ENCODE assay signal across 26 mouse cellular contexts in genomic region chr2:162854606-162855005, GRCm38 (mm10).
DNase-seq lines count a peak whose midpoint lies in the region; ATAC-seq lines count a peak whose summit lies in the region.
"Had no signal": no experiment of that assay in that cellular context is flagged by ENCODE, and none has a peak within 500 bp of the region (broad histone marks: within the 10 kb centered on the region; RNA-seq: fewer than 3 reads in every experiment).

No protein-coding gene starts in this region.

- no peaks in the 10 kb centered on the region for H3K36me3 ChIP-seq in forebrain, embryonic 11.5 days (ENCODE audit: control insufficient read depth, insufficient read depth, low read length)
- no peaks in the 10 kb centered on the region for H3K36me3 ChIP-seq in forebrain, embryonic 10.5 days (replicated peaks)
- H3K36me3 ChIP-seq in heart, embryonic 11.5 days (ENCODE audit: control insufficient read depth, insufficient read depth, low read length) = no peaks in the 10 kb centered on the region
- H3K36me3 ChIP-seq: kidney, embryonic 15.5 days; limb, embryonic 12.5 days; midbrain, embryonic 10.5 days; neural tube, embryonic 13.5 days; stomach, embryonic 15.5 days had no signal

- no peak overlapping the region for H3K9ac ChIP-seq in forebrain, embryonic 11.5 days (ENCODE audit: low read length)
- H3K9ac ChIP-seq in heart, embryonic 11.5 days (ENCODE audit: low read depth, low read length) = no peak overlapping the region
- H3K9ac ChIP-seq: forebrain, embryonic 13.5 days; kidney, embryonic 15.5 days; limb, embryonic 12.5 days; liver, postnatal 0 days; neural tube, embryonic 13.5 days; stomach, embryonic 15.5 days had no signal

- no peak for ATAC-seq in forebrain, embryonic 11.5 days (replicated peaks; ENCODE audit: low FRiP score)
- no peak for ATAC-seq in heart, embryonic 11.5 days (replicated peaks; ENCODE audit: insufficient number of reproducible peaks, low FRiP score, low TSS enrichment)
- ATAC-seq: activated CD4-positive, CD25-positive, alpha-beta regulatory T cell, adult 4 months; liver, postnatal 0 days; lung, postnatal 0 days; midbrain, embryonic 16.5 days had no signal

- H3K27me3 ChIP-seq in forebrain, embryonic 11.5 days (ENCODE audit: control insufficient read depth, insufficient read depth, low read length) = no peaks in the 10 kb centered on the region
- H3K27me3 ChIP-seq in forebrain, embryonic 10.5 days (ENCODE audit: poor library complexity, severe bottlenecking) = no peaks in the 10 kb centered on the region
- H3K27me3 ChIP-seq in heart, embryonic 11.5 days (ENCODE audit: control insufficient read depth, insufficient read depth, low read length) = no peaks in the 10 kb centered on the region
- H3K27me3 ChIP-seq: forebrain, embryonic 13.5 days; kidney, embryonic 15.5 days; limb, embryonic 12.5 days; neural tube, embryonic 13.5 days; stomach, embryonic 15.5 days had no signal

- WGBS in forebrain, embryonic 11.5 days = 86% methylated on average over 6 of the region's 6 CpGs
- WGBS in forebrain, embryonic 10.5 days = 79% methylated on average over 6 of the region's 6 CpGs
- 75% methylated on average over 6 of the region's 6 CpGs for WGBS in heart, embryonic 11.5 days (ENCODE audit: insufficient replicate concordance)

- H3K4me1 ChIP-seq in forebrain, embryonic 11.5 days (replicated peaks; ENCODE audit: control insufficient read depth, insufficient read depth, low read length) = no peaks in the 10 kb centered on the region
- peaks cover 9% of the 10 kb centered on the region; the same call in 1 of the 2 replicates for H3K4me1 ChIP-seq in forebrain, embryonic 10.5 days
- no peaks in the 10 kb centered on the region for H3K4me1 ChIP-seq in heart, embryonic 11.5 days (ENCODE audit: control insufficient read depth, insufficient read depth, low read length)
- H3K4me1 ChIP-seq: forebrain, embryonic 13.5 days; kidney, embryonic 15.5 days; limb, embryonic 12.5 days; midbrain, embryonic 10.5 days; neural tube, embryonic 13.5 days; stomach, embryonic 15.5 days had no signal

- H3K4me3 ChIP-seq in forebrain, embryonic 11.5 days (ENCODE audit: low read depth, low read length) = no peak overlapping the region
- no peak overlapping the region for H3K4me3 ChIP-seq in forebrain, embryonic 10.5 days
- no peak overlapping the region for H3K4me3 ChIP-seq in heart, embryonic 11.5 days (ENCODE audit: low read depth, low read length)
- H3K4me3 ChIP-seq: forebrain, embryonic 13.5 days; kidney, embryonic 15.5 days; limb, embryonic 12.5 days; midbrain, embryonic 10.5 days; myocyte; neural tube, embryonic 13.5 days; stomach, embryonic 15.5 days had no signal

- H3K27ac ChIP-seq in forebrain, embryonic 11.5 days (ENCODE audit: low read depth, low read length) = no peak overlapping the region
- H3K27ac ChIP-seq in forebrain, embryonic 10.5 days = no peak overlapping the region
- no peak overlapping the region for H3K27ac ChIP-seq in heart, embryonic 11.5 days (ENCODE audit: low read depth, low read length)
- H3K27ac ChIP-seq: forebrain, embryonic 13.5 days; hindbrain, postnatal 0 days; kidney, embryonic 15.5 days; limb, embryonic 12.5 days; macrophage; midbrain, embryonic 10.5 days; neural tube, embryonic 13.5 days; stomach, embryonic 15.5 days had no signal

- H3K4me2 ChIP-seq in forebrain, embryonic 11.5 days (ENCODE audit: low read depth, low read length, severe bottlenecking) = no peak overlapping the region
- no peak overlapping the region for H3K4me2 ChIP-seq in heart, embryonic 11.5 days
- H3K4me2 ChIP-seq: forebrain, embryonic 13.5 days; kidney, embryonic 15.5 days; limb, embryonic 12.5 days; liver, embryonic 11.5 days; neural tube, embryonic 13.5 days; stomach, embryonic 15.5 days had no signal

- no peaks in the 10 kb centered on the region for H3K9me3 ChIP-seq in forebrain, embryonic 11.5 days (ENCODE audit: control insufficient read depth, low read length)
- H3K9me3 ChIP-seq in forebrain, embryonic 10.5 days = no peaks in the 10 kb centered on the region
- H3K9me3 ChIP-seq in heart, embryonic 11.5 days (replicated peaks; ENCODE audit: control insufficient read depth, low read length) = no peaks in the 10 kb centered on the region
- H3K9me3 ChIP-seq: forebrain, embryonic 13.5 days; kidney, embryonic 15.5 days; limb, embryonic 12.5 days; midbrain, embryonic 10.5 days; neural tube, embryonic 13.5 days; stomach, embryonic 15.5 days had no signal

- peak; percentile 9 for DNase-seq in adrenal gland, postnatal 14 days
- DNase-seq in adrenal gland, adult 18-20 months (ENCODE audit: low spot score in 2 of 2) = no peak
- DNase-seq in forebrain, embryonic 11.5 days (ENCODE audit: low spot score) = peak; percentile 29
- no peak for DNase-seq in forebrain, embryonic 10.5 days (ENCODE audit: extremely low spot score, low spot score)
- DNase-seq in heart, adult 8-10 months (ENCODE audit: low spot score) = peak; percentile 14
- DNase-seq in ovary, postnatal 14 days (ENCODE audit: low spot score) = no peak
- DNase-seq: adrenal gland, postnatal 10 days; kidney, adult 11 months; kidney, postnatal 36 days; layer of hippocampus, postnatal 36 days; liver, postnatal 0 days; thymus, postnatal 25 days had no signal

Comparison
In these comparisons a context has a peak if more than half of its experiments do, and no peak if none do; other contexts are left out.
1. DNase-seq: peak in adrenal gland, postnatal 14 days (single experiment), forebrain, embryonic 11.5 days (single experiment) and heart, adult 8-10 months (single experiment); none in adrenal gland, adult 18-20 months (0 of 2), forebrain, embryonic 10.5 days (single experiment) and ovary, postnatal 14 days (single experiment).